Mouse (Mus musculus) layer of hippocampus, adult 9-11 months (tissue): ENCODE measurements around the gene Ak3.

ENCODE experiments used
- DNase-seq: peaks from one replicate; pipeline ENCODE4 v3.0.0; 2022

Ak3 gene

DNA sequence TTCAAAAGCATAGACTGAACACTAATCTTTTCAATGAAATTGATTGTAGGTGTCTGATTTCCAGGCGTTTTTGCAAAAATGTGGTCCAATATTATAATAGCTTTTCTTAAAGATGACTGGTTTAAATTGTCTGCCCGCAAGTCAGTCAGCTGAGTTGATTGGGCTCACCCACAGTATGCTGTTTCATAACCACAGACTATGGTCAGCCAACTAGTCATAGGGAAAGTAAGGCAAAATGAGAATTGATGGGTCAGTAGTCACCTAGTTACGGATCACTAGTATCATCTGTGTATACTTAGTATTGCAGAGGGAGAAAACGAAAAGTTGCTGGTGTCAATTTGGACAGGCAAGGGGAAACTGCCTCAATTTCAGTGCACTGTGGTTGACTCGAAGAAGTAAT, 56.4 kb downstream of the Ak3 start:
- DNase-seq, result no peak

DNA sequence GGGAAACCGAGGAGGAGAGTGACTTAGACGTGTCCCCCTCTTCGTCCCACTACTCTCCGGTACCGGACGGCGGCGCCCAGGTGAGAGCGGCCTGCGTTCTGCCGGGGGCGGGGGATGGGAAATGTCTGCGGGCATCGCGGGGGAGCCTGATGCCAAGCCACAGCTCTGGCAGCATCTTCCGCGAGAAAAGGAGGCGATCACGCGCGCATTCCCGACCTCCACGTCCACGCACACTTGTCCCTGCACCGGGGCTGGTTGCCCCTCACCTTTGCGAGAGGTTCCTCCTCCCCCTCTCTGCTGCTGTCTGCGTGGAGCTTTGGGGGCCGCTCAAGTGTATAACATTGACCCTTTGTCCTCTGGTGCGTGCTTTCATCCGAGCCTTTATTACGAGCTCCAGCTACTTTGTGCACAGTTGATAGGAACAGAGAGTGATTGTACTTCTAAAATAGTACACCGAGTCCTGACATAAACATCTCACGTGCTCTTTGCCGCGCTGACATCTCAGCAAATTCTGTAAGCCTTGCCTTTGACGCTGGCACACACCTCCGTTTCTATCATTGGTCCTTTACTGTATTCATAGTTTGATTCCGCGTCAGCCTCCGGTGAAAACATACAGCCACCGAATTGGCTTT, 57.1 kb downstream of the Ak3 start:
- peak; percentile 45 for DNase-seq

DNA sequence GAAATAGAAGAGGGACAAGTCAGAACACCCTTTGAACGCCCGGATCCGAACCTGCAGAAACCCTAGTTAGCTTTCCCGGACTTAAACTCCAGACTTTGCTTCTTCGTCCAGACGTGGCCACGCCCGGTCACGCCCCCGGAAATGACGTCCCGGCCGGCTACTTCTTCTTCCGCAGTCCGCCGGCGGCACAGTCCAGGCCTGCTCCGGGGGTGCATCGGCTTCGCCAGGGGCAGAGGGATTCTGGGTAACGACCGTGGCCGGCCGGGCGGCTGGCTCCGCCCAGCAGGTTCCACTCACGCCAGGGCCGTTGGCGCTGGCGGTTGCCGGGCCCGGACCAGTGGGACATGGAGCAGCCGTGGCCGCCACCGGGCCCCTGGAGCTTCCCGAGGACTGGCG, 57.6 kb downstream of the Ak3 start, which contains the start of gene Cdc37l1:
Cdc37l1 (plus strand) TSS at position 159 of the 396 bp plus-strand sequence.
- peak; percentile 97 for DNase-seq

DNA sequence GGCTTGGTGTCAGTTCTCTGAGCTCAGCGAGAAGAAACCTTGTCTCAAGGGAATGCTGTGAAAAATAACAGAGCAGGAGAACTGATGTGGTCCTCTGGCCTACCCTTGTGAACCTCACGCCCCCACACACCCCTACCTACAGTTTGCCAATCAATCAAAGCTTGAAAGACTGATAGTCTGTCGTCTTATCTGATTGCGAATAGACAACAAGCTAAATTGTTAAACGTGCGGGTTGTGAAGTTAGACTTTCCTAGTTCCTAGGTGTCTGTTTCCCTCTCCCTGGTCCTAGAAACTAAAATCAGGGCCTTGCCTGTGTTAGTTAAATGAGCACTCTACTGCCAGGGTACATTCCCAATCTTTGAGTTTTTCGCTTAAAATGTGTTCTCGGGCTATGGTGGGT, 58.2 kb downstream of the Ak3 start:
- DNase-seq, result no peak

DNA sequence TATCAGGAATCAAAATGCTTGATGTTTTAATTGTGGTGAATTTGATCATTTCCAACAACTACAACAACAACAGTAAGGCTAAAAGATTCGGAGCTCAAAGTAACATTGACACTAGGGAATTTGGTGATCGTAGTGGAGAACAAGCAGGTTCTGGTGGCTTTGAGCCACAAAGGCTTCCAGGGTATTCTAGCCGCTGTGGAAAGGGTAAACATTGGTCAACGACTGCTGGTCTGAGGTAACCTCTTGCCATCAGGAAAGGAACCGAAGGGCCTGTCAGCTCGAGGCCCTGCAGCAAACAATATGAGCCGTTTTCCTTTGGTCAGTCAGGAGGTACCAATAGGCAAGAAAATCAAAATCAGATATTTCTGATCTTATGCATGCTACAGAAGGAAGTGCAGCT, 65.1 kb downstream of the Ak3 start:
- no peak for DNase-seq

DNA sequence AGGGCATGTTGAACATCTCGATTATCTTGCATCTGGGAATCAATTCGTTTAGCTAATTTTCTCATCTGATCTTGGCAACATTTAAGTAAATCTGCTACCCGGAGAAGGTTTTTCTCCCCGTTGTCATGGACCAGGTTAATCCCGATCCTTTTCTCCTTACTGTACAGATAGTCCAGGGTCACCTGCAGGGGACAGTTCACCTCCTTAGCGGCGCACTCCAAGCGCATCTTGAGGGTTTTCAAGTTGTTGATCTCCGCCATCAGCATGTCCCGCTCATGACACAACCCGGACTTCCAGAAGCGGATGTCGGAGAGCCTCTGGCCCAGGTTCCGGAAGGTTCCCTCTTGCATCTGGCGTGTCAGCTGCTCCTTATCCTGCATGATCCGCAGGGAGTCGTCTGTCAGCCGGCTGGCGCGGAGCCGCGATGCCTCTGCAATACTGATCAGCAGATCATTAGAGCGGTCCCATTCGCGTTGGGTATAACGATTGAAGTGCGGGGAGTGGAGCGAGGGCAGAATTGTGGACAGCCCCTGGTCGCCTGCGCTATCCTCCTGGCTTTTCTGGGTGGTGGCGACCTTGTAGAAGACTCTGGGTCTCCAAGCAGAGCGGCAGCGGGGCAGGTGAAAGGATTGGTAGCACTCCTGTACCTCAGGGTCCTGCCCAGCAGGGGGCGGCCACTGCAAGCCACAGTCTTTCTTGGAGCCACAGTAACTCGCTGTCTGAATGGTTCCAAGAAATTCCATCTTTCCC, 72.7 kb downstream of the Ak3 start:
- peak; percentile 68 for DNase-seq
